Mouse (Mus musculus): Measurements from ENCODE around the gene Anapc11. TPM values are rescaled to one million over a fixed set of nuclear protein-coding genes. Genes with fewer than 3 reads are reported as not detected.

Gene Anapc11
- polyA plus RNA-seq, 1 experiment from 2014 or later: 215 TPM

DNA sequence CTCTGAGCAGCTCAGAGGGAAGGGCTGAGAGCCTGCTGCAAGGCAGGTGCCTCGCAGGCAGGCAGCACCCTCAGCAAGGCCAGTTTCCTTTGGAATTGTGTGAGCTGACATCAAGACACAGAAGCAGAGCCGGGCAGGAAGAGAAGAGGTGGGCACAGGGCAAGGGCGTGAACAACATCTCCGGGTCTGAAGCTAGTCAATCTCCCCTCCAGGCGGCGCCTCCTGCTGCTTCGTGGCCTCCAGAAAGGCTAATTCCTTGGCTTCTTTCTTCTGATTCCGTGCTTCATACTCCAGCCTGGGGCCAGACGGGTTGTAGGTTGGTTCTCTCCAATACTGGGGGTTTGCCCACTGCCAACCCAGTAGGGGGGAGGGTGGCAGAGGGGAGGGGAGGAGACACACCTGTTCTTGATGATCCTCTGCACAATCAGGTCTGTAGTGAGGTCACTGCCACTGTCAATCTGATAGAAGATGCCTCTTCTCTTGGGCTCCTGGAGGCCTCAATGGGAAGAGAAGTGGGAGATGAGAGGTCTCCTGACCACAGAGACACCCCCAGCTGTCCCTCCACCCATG lies 12.3 kb downstream of the Anapc11 start:
- Histone ChIP-seq H3K9me3 (ENCODE audit: control insufficient read depth, low read length) (no peaks in the 10 kb centered on the region), H3K27ac (ENCODE audit: low read length) (no peak overlapping the region), H3K4me3 (ENCODE audit: low read length) (no peak overlapping the region), H3K4me2 (ENCODE audit: low read depth, low read length) (no peak overlapping the region), H3K4me1 (replicated peaks; ENCODE audit: control insufficient read depth, insufficient read depth, low read length) (peaks cover 19% of the 10 kb centered on the region), H3K9ac (ENCODE audit: low read length) (no peak overlapping the region), H3K36me3 (ENCODE audit: control insufficient read depth, insufficient read depth, low read length) (peaks cover 18% of the 10 kb centered on the region; the same call in 1 of the 2 replicates), H3K27me3 (ENCODE audit: control insufficient read depth, insufficient read depth, low read depth, low read length) (no peaks in the 10 kb centered on the region)
- no peak for ATAC-seq (ENCODE audit: low read depth)
- WGBS: 75% methylated on average over 9 of the region's 9 CpGs

DNA sequence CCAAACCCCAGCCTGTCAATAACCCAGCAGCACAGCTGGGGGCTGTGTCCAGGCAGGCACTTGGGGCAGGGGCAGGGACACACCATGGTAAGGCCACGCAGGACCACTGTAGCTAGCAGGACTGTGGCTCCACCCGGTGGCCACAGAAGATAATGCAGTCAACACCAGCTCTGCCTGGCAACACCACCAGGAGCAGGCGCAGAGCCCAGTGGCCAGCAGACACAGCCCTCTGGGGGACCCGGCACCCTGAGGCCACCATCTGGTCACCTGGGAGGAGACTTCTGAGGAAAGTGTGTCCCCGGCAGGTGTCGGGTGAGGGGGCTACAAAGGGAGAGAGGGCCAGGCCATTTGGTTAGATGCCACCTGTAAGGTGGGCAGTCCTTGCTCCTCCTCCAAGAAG lies 14.5 kb downstream of the Anapc11 start:
- 23% methylated on average over 6 of the region's 6 CpGs for WGBS

DNA sequence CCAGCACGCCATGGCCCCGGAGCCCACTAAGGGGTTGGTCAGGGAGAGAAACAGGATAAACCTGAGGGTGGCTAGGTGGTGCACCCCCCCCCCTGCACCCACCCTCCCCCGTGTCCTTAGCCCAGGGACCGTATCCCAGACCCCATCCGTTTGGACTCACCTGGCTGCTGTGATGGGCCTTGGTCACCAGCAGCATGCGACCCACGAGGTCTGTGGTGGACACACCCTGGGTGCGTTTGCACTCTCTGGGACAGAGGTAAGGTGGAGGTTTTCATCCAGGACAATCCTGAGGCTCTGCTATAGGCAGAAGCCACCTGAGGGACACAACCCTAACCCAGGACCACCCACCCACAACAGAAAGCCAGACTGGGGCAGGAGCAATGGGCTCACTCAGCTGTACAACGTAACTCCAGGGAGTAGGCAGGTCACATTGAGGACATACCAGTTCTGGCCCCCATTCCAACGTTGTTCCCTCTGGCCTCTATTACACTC lies 15.3 kb downstream of the Anapc11 start:
- no peak overlapping the region for H3K4me3 ChIP-seq (ENCODE audit: low read length)
- no peak overlapping the region for H3K9ac ChIP-seq (ENCODE audit: low read length)
- 86% methylated on average over 10 of the region's 10 CpGs for WGBS
- no peak overlapping the region for H3K4me2 ChIP-seq (ENCODE audit: low read depth, low read length)
- peaks cover 14% of the 10 kb centered on the region for H3K4me1 ChIP-seq (replicated peaks; ENCODE audit: control insufficient read depth, insufficient read depth, low read length)
- H3K27me3 ChIP-seq (ENCODE audit: control insufficient read depth, insufficient read depth, low read depth, low read length): no peaks in the 10 kb centered on the region
- no peaks in the 10 kb centered on the region for H3K9me3 ChIP-seq (ENCODE audit: control insufficient read depth, low read length)
- peaks cover 18% of the 10 kb centered on the region; the same call in 1 of the 2 replicates for H3K36me3 ChIP-seq (ENCODE audit: control insufficient read depth, insufficient read depth, low read length)
- ATAC-seq (ENCODE audit: low read depth): no peak
- no peak overlapping the region for H3K27ac ChIP-seq (ENCODE audit: low read length)

More for the DNA sequence above, 14.5 kb downstream of the Anapc11 start:
- Histone ChIP-seq H3K36me3 (ENCODE audit: control insufficient read depth, insufficient read depth, low read length) (peaks cover 18% of the 10 kb centered on the region; the same call in 1 of the 2 replicates), H3K4me3 (ENCODE audit: low read length) (no peak overlapping the region), H3K27me3 (ENCODE audit: control insufficient read depth, insufficient read depth, low read depth, low read length) (no peaks in the 10 kb centered on the region), H3K4me2 (ENCODE audit: low read depth, low read length) (no peak overlapping the region), H3K4me1 (replicated peaks; ENCODE audit: control insufficient read depth, insufficient read depth, low read length) (peaks cover 21% of the 10 kb centered on the region), H3K27ac (ENCODE audit: low read length) (no peak overlapping the region), H3K9me3 (ENCODE audit: control insufficient read depth, low read length) (no peaks in the 10 kb centered on the region), H3K9ac (ENCODE audit: low read length) (no peak overlapping the region)
- peak; percentile 26 for ATAC-seq (ENCODE audit: low read depth)

DNA sequence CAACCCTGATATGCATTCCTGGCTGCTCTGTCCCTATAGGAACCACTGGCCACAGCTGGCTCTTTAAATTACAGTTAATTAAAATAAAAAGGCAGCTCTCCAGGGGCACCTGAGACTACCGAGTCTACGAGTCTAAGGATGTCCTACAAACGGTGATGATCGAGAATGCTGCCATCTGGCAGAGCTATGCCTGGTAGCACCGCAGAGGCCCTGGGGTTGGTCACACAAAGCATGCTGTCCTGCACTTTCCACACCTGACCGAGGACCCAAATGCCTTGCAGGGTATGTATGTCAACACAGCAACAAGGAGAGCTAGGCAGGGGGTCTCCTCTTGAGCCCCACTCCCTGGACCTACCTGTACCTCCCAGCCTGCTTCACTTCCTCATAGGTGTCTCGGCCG lies 15.8 kb downstream of the Anapc11 start:
- Histone ChIP-seq H3K36me3 (ENCODE audit: control insufficient read depth, insufficient read depth, low read length) (peaks cover 18% of the 10 kb centered on the region; the same call in 1 of the 2 replicates), H3K4me2 (ENCODE audit: low read depth, low read length) (no peak overlapping the region), H3K4me1 (replicated peaks; ENCODE audit: control insufficient read depth, insufficient read depth, low read length) (peaks cover 9% of the 10 kb centered on the region), H3K4me3 (ENCODE audit: low read length) (no peak overlapping the region), H3K27me3 (ENCODE audit: control insufficient read depth, insufficient read depth, low read depth, low read length) (no peaks in the 10 kb centered on the region), H3K9me3 (ENCODE audit: control insufficient read depth, low read length) (no peaks in the 10 kb centered on the region), H3K9ac (ENCODE audit: low read length) (no peak overlapping the region), H3K27ac (ENCODE audit: low read length) (no peak overlapping the region)
- ATAC-seq (ENCODE audit: low read depth): no peak
- 86% methylated on average over 8 of the region's 8 CpGs for WGBS

DNA sequence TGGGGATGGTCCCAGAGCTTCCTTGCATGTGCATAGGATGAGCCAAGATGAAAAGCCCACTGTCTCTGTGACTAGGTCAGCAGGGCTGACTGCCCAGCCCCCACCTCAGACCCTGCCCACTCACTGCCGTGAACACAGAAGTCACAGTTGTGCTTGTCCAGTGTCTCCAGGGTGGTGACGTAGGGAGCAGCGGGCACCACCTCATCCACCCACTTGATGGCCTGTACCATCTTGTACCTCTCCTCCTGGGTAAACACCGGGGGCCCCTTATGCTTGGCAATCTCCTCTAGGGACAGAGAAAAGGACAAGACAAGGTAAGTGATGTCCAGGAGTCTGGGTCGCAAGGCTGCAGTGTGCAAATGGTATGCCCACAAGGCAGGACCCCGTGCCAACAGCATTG lies 16.9 kb downstream of the Anapc11 start:
- peaks cover 8% of the 10 kb centered on the region for H3K4me1 ChIP-seq (replicated peaks; ENCODE audit: control insufficient read depth, insufficient read depth, low read length)
- ATAC-seq (ENCODE audit: low read depth): no peak
- H3K4me2 ChIP-seq (ENCODE audit: low read depth, low read length): no peak overlapping the region
- WGBS: 86% methylated on average over 6 of the region's 6 CpGs
- H3K9me3 ChIP-seq (ENCODE audit: control insufficient read depth, low read length): no peaks in the 10 kb centered on the region
- H3K27ac ChIP-seq (ENCODE audit: low read length): no peak overlapping the region
- H3K27me3 ChIP-seq (ENCODE audit: control insufficient read depth, insufficient read depth, low read depth, low read length): no peaks in the 10 kb centered on the region
- H3K9ac ChIP-seq (ENCODE audit: low read length): no peak overlapping the region
- peaks cover 22% of the 10 kb centered on the region for H3K36me3 ChIP-seq (ENCODE audit: control insufficient read depth, insufficient read depth, low read length)
- no peak overlapping the region for H3K4me3 ChIP-seq (ENCODE audit: low read length)

DNA sequence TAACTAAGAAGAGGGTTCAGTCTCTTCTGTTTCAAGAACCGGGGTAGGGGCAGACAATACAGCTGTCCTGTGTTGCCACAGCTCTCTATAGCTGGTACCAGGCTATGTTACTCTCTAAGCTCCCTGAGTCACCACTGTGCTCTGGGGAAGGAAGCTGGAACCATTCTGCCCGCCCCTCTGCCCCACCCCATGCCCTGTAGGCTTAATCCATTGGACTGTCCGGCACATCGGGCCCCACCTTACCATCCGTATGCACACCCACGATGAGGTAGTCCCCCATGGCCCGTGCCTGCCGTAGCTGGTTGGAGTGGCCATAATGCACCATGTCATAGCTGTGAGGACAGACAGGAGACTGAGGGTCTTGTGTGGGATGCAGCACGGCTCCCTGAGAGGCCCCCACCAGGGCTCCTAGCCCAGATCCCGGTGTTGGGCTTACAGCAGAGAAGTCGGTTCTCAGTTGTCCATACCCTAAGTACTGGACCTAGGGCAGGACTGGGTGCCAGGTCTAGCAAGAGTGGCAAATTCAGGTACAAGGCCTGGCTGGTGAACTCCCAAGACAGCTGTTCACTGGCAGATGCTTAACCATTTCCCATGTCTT lies 17.5 kb downstream of the Anapc11 start:
- no peak overlapping the region for H3K9ac ChIP-seq (ENCODE audit: low read length)
- peaks cover 23% of the 10 kb centered on the region for H3K36me3 ChIP-seq (ENCODE audit: control insufficient read depth, insufficient read depth, low read length)
- WGBS: 89% methylated on average over 11 of the region's 11 CpGs
- peaks cover 8% of the 10 kb centered on the region for H3K4me1 ChIP-seq (replicated peaks; ENCODE audit: control insufficient read depth, insufficient read depth, low read length)
- H3K4me2 ChIP-seq (ENCODE audit: low read depth, low read length): no peak overlapping the region
- H3K27me3 ChIP-seq (ENCODE audit: control insufficient read depth, insufficient read depth, low read depth, low read length): no peaks in the 10 kb centered on the region
- no peak for ATAC-seq (ENCODE audit: low read depth)
- no peaks in the 10 kb centered on the region for H3K9me3 ChIP-seq (ENCODE audit: control insufficient read depth, low read length)
- no peak overlapping the region for H3K4me3 ChIP-seq (ENCODE audit: low read length)
- H3K27ac ChIP-seq (ENCODE audit: low read length): no peak overlapping the region

DNA sequence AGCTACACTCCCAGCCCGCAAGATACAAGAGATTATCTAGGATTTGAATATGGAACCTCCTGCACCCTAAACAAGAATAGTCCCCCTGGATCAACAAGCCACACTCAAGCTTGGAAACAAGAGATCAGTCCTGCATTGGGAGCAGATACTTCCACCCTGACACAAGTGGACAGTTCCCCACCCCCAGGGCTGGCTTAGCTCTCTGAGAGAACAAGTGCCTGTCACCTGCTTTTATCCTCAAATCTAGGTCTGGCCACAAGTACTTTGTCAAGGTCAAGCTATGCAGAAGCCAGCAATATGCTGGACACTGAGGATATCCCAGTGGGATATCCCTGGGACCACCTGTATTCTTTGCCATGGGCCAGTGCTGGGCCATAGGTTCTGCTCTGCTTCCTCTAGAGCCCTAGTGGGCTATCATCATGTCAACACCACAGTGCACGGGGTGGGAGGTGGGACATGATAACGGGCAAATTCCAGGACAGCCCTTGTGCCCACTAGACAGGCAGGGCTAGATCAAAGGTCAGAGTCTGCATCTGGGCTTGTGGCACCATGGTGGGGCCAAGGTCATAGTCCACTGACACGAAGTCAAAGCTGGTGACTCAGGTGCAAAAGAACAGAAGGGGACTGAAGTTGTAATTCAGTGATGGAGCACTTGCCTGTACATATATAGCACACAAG lies 18.5 kb downstream of the Anapc11 start:
- no peaks in the 10 kb centered on the region for H3K27me3 ChIP-seq (ENCODE audit: control insufficient read depth, insufficient read depth, low read depth, low read length)

DNA sequence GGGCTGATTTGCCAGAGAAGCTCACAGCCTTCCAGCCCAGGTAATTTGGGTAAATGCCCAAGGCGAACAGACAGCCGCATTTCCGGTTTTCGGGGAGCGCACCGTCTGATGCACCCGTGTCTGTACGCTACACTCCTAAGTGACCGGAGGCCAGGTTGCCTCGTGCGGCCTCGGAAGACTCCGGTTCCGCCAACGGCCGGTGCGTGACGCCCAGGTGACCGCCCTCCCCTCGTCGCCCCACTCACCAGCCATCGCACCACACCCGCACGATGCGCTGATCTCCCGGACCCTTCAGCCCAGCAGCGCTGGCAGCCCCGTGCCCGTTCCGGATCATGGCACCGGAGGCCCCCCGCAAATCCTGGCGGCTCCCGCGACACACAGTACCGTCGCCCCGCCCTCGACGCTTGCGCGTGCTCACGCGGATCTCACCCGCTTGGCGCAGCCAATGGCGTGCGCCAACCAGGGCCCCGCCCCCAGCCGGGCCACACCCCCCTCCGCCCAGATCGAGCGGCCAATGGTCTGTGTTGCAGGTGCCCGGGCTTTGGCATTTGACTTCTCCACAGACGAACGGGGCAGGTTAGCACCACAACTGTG lies 19.4 kb downstream of the Anapc11 start, which contains the start of gene Pcyt2:
TSS of gene Pcyt2 (minus strand) at position 418 of the 594 bp plus-strand sequence.
- H3K36me3 ChIP-seq (ENCODE audit: control insufficient read depth, insufficient read depth, low read length): peaks cover 20% of the 10 kb centered on the region
- under 1% methylated on average over 54 of the region's 56 CpGs for WGBS
- H3K4me2 ChIP-seq (ENCODE audit: low read depth, low read length): peak within 1 kb of the TSS; percentile 69
- peak; percentile 96 for ATAC-seq (ENCODE audit: low read depth)
- peaks cover 8% of the 10 kb centered on the region for H3K4me1 ChIP-seq (replicated peaks; ENCODE audit: control insufficient read depth, insufficient read depth, low read length)
- H3K27ac ChIP-seq (ENCODE audit: low read length): no peak within 1 kb of the TSS
- H3K4me3 ChIP-seq (ENCODE audit: low read length): peak within 1 kb of the TSS; percentile 85
- H3K9ac ChIP-seq (ENCODE audit: low read length): peak within 1 kb of the TSS; percentile 83
- H3K9me3 ChIP-seq (ENCODE audit: control insufficient read depth, low read length): no peaks in the 10 kb centered on the region
- H3K27me3 ChIP-seq (ENCODE audit: control insufficient read depth, insufficient read depth, low read depth, low read length): no peaks in the 10 kb centered on the region

More for the DNA sequence above, 18.5 kb downstream of the Anapc11 start:
- H3K4me3 ChIP-seq (ENCODE audit: low read length): peak overlapping the region; percentile 85
- no peaks in the 10 kb centered on the region for H3K9me3 ChIP-seq (ENCODE audit: control insufficient read depth, low read length)
- no peak overlapping the region for H3K27ac ChIP-seq (ENCODE audit: low read length)
- H3K9ac ChIP-seq (ENCODE audit: low read length): peak overlapping the region; percentile 83
- 36% methylated on average over 4 of the region's 4 CpGs for WGBS
- H3K4me2 ChIP-seq (ENCODE audit: low read depth, low read length): peak overlapping the region; percentile 69
- H3K36me3 ChIP-seq (ENCODE audit: control insufficient read depth, insufficient read depth, low read length): peaks cover 19% of the 10 kb centered on the region
- H3K4me1 ChIP-seq (replicated peaks; ENCODE audit: control insufficient read depth, insufficient read depth, low read length): peaks cover 8% of the 10 kb centered on the region
- no peak for ATAC-seq (ENCODE audit: low read depth)

Measured in lung, embryonic 16.5 days (tissue).